Mouse (Mus musculus): Measurements from ENCODE around the gene Anp32a.

GRCm38 (mm10) chr9:62351200-62351599, 10.1 kb downstream of the Anp32a start:
- no peak for TF ChIP-seq POLR2A (IDR thresholded peaks at IDR 0.05; ENCODE audit: extremely low read depth, insufficient read depth, low read length)
- no peak for TF ChIP-seq CTCF (IDR thresholded peaks at IDR 0.05; ENCODE audit: low read depth, low read length)

All from liver, adult 2 months (tissue).